Mouse (Mus musculus): ENCODE data around the gene Stk36.

The Stk36 gene

DNA sequence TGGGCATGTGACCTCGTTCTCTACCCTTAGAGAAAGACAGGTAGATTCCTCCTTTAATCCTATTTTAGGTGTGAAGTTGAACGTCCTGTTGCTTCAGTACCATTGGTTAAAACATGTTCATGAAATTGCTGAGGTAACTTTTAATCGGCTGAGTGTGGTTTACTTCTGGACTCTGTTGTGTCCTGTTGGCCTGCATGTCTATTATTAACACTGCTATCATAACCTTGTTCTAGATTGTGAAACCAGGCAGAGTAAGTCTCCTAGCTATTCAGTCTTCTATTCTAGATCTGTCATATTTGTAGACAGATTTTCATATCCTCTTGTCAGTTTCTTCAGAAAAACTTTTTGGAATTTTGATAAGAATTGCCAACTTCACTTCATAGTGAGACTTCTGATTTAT is 67.1 kb downstream of the Stk36 start:
- in situ Hi-C loops (cut with MseI, MboI), result no loop called here

GRCm38 (mm10) chr1:74672731-74673130 is 71.5 kb downstream of the Stk36 start:
- in situ Hi-C loops (cut with MseI, MboI), result no loop called here

GRCm38 (mm10) chr1:74676863-74677262 is 75.6 kb downstream of the Stk36 start:
- in situ Hi-C loops (cut with MseI, MboI), result no loop called here

DNA sequence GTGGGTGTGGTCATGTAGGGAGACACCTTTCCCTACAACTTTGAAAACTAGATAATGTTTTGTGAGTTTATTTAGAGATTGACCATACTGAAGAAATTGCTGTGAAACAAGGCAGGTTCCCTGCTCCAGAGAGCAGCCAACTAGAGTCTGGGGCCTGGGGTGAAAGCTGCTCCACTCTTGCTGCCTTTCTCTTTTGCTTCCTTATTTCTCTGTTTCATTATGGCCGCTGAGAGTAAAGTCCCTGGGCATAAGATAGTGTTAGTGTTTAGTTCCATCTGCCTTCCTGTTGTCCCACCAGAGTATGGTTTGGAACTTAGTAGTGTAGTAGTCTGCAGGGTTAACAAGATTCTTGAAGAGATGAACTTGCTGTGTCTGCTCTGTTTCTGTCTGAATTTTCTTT is 76.6 kb downstream of the Stk36 start:
- in situ Hi-C loops (cut with MseI, MboI), result no loop called here

Measured in mouse trophoblast stem cell (cell line).